Mouse (Mus musculus): ENCODE data around the gene 1700018G05Rik. TPM values are rescaled to one million over a fixed set of nuclear protein-coding genes. Genes with fewer than 3 reads are reported as not detected.

The 1700018G05Rik gene
- not detected for polyA plus RNA-seq (2012; fragmentation: generic; extraction: Trizol)

GRCm38 (mm10) chrX:102928072-102928471 lies at the start of gene 1700018G05Rik:
1700018G05Rik (plus strand) TSS chrX:102928372.

GRCm38 (mm10) chrX:102908587-102908986 lies 19.6 kb upstream of the 1700018G05Rik start, which contains the start of the genes Dmrtc1a and 1700011M02Rik:
Dmrtc1a (minus strand) TSS chrX:102908687.
1700011M02Rik (plus strand) TSS chrX:102908905.

Other genes with a start within 250 kb of the 1700018G05Rik start
- not detected for gene Gm3880, start 241.4 kb upstream of the 1700018G05Rik start, polyA plus RNA-seq (2012; fragmentation: generic; extraction: Trizol)
- gene Gm9112, start 220.7 kb upstream of the 1700018G05Rik start, polyA plus RNA-seq (2012; fragmentation: generic; extraction: Trizol): not detected
- gene Dmrtc1b, start 220.5 kb upstream of the 1700018G05Rik start, polyA plus RNA-seq (2012; fragmentation: generic; extraction: Trizol): not detected
- not detected for gene Dmrtc1c1, start 125.4 kb upstream of the 1700018G05Rik start, polyA plus RNA-seq (2012; fragmentation: generic; extraction: Trizol)
- not detected for gene Dmrtc1c2, start 73.8 kb upstream of the 1700018G05Rik start, polyA plus RNA-seq (2012; fragmentation: generic; extraction: Trizol)
- gene 1700031F05Rik, start 60.4 kb upstream of the 1700018G05Rik start, polyA plus RNA-seq (2012; fragmentation: generic; extraction: Trizol): not detected
- not detected for gene Dmrtc1a, start 19.7 kb upstream of the 1700018G05Rik start, polyA plus RNA-seq (2012; fragmentation: generic; extraction: Trizol)
- gene 1700011M02Rik, start 19.5 kb upstream of the 1700018G05Rik start, polyA plus RNA-seq (2012; fragmentation: generic; extraction: Trizol): not detected